Mouse (Mus musculus) B cell, adult 2 months (primary cell): Measurements from ENCODE around the gene Ensa.
"Not testable (repeated sequence)": the region's sequence is repeated elsewhere in the genome, so short reads cannot be mapped to it uniquely, and the experiment has no call there.

ENCODE experiments used
- DNase-seq, 2 experiments: peaks; one replicate each; pipeline ENCODE4 v3.0.0; 2022

Gene Ensa

GRCm38 (mm10) chr3:95624628-95625503 is at the start of gene Ensa:
Gene Ensa, plus strand, starts transcription at chr3:95624993.
- peak; percentile 94 to 96 for DNase-seq

- no peak for DNase-seq
These were observed 36.8 kb upstream of the Ensa start for GRCm38 (mm10) chr3:95587754-95588603.

GRCm38 (mm10) chr3:95588604-95589086 is 36.1 kb upstream of the Ensa start, which contains the start of gene Golph3l:
Gene Golph3l, plus strand, starts transcription at chr3:95588934.
- peak; percentile 85 to 89 for DNase-seq

GRCm38 (mm10) chr3:95598734-95599133 is 26.1 kb upstream of the Ensa start:
- no peak for DNase-seq

GRCm38 (mm10) chr3:95601287-95601686 is 23.5 kb upstream of the Ensa start:
- no peak for DNase-seq

GRCm38 (mm10) chr3:95606096-95606495 is 18.7 kb upstream of the Ensa start:
- no peak for DNase-seq

GRCm38 (mm10) chr3:95609195-95609594 is 15.6 kb upstream of the Ensa start:
- no peak for DNase-seq

GRCm38 (mm10) chr3:95613996-95614395 is 10.8 kb upstream of the Ensa start:
- no peak for DNase-seq

- DNase-seq = no peak
These were observed 6.3 kb upstream of the Ensa start for GRCm38 (mm10) chr3:95618511-95618910.

- DNase-seq = no peak
These were observed 3.6 kb upstream of the Ensa start for GRCm38 (mm10) chr3:95621241-95621640.

GRCm38 (mm10) chr3:95622421-95622820 is 2.4 kb upstream of the Ensa start:
- DNase-seq = not testable (repeated sequence)

GRCm38 (mm10) chr3:95623551-95623950 is 1.2 kb upstream of the Ensa start:
- DNase-seq = no peak

- not testable (repeated sequence) for DNase-seq
These were observed 740 bp upstream of the Ensa start for GRCm38 (mm10) chr3:95623991-95624515.

- no peak for DNase-seq
These were observed 3.0 kb downstream of the Ensa start for GRCm38 (mm10) chr3:95627763-95628162.

- DNase-seq = no peak
These were observed 5.0 kb downstream of the Ensa start for GRCm38 (mm10) chr3:95629755-95630154.

- DNase-seq = no peak
These were observed 6.1 kb downstream of the Ensa start for GRCm38 (mm10) chr3:95630856-95631255.

GRCm38 (mm10) chr3:95631304-95631703 is 6.5 kb downstream of the Ensa start:
- no peak for DNase-seq

GRCm38 (mm10) chr3:95632648-95633588 is 8.1 kb downstream of the Ensa start:
- peak; percentile 19 to 24 for DNase-seq

- DNase-seq = no peak
These were observed 10.8 kb downstream of the Ensa start for GRCm38 (mm10) chr3:95635636-95636035.

GRCm38 (mm10) chr3:95636072-95636471 is 11.3 kb downstream of the Ensa start:
- DNase-seq = no peak

- DNase-seq = peak in 1 of 2 experiments; percentile 34
These were observed 14.9 kb downstream of the Ensa start for GRCm38 (mm10) chr3:95639694-95640093.

GRCm38 (mm10) chr3:95643097-95643496 is 18.3 kb downstream of the Ensa start:
- DNase-seq = no peak
